Mouse (Mus musculus) forebrain, embryonic 10.5 days (tissue): ENCODE data around the gene Arsb. TPM values are rescaled to one million over a fixed set of nuclear protein-coding genes. Genes with fewer than 3 reads are reported as not detected.

ENCODE experiments used
- DNase-seq: peaks from one replicate; pipeline ENCODE4 v3.0.0-alpha.2; 2017; ENCODE audit warnings: low spot score; ENCODE audit errors: extremely low spot score
- H3K27ac ChIP-seq: fragments of 300-500 bp; sonication (generic); 2 replicates; pipeline ENCODE4 v1.5.1; 2016; ENCODE audit warnings: mild to moderate bottlenecking
- H3K27me3 ChIP-seq: fragments of 300-500 bp; sonication (generic); 2 replicates; pipeline ENCODE4 v1.6.1; 2016; ENCODE audit warnings: mild to moderate bottlenecking; ENCODE audit not compliant: poor library complexity, severe bottlenecking
- H3K36me3 ChIP-seq: fragments of 300-500 bp; sonication (generic); replicated peaks from 2 replicates; pipeline ENCODE4 v1.6.1; 2016; ENCODE audit warnings: mild to moderate bottlenecking, moderate library complexity
- H3K4me1 ChIP-seq: fragments of 300-500 bp; sonication (generic); 2 replicates; pipeline ENCODE4 v1.6.1; 2016
- H3K4me3 ChIP-seq: fragments of 300-500 bp; sonication (generic); 2 replicates; pipeline ENCODE4 v1.5.1; 2016; ENCODE audit warnings: mild to moderate bottlenecking, moderate library complexity
- H3K9me3 ChIP-seq: fragments of 300-500 bp; sonication (generic); 2 replicates; pipeline ENCODE4 v1.6.1; 2016; ENCODE audit warnings: mild to moderate bottlenecking, moderate library complexity
- WGBS: fragments of 180-500 bp; shearing (Covaris S2); methylation state at CpG from one replicate; pipeline ENCODE4 v1.1.7; 2016; 5-methylcytosine and 5-hydroxymethylcytosine counted together
- polyA plus RNA-seq: library from polyadenylated mRNA; unstranded; fragments of >200 nt; fragmentation: Nextera tagmentation; extraction: Ambion mirVana; gene quantifications from 2 replicates; pipeline ENCODE4 v1.2.1, GENCODE M21; 2016

Gene Arsb
- polyA plus RNA-seq, 1 experiment from 2014 or later = 4.1 TPM

GRCm38 (mm10) chr13:93882132-93882531 lies 110.7 kb downstream of the Arsb start:
- H3K4me1 ChIP-seq = peaks cover 23% of the 10 kb centered on the region
- H3K9me3 ChIP-seq = no peaks in the 10 kb centered on the region
- H3K36me3 ChIP-seq = no peaks in the 10 kb centered on the region
- 87% methylated on average over 3 of the region's 3 CpGs for WGBS
- DNase-seq = no peak
- no peaks in the 10 kb centered on the region; the same call in 1 of the 2 replicates for H3K27me3 ChIP-seq
- no peak overlapping the region for H3K4me3 ChIP-seq
- H3K27ac ChIP-seq = no peak overlapping the region

- no peak for DNase-seq
- whole genome bisulfite sequencing = 93% methylated on average over 5 of the region's 5 CpGs
- no peak overlapping the region for H3K4me3 ChIP-seq
- H3K27me3 ChIP-seq = no peaks in the 10 kb centered on the region; the same call in 1 of the 2 replicates
- peaks cover 23% of the 10 kb centered on the region for H3K4me1 ChIP-seq
- no peak overlapping the region for H3K27ac ChIP-seq
- H3K36me3 ChIP-seq = no peaks in the 10 kb centered on the region
- H3K9me3 ChIP-seq = no peaks in the 10 kb centered on the region
Measured at GRCm38 (mm10) chr13:93886999-93887398, 115.6 kb downstream of the Arsb start.

- 98% methylated on average over 2 of the region's 2 CpGs for WGBS
Measured at GRCm38 (mm10) chr13:93888196-93888595, 116.8 kb downstream of the Arsb start.

GRCm38 (mm10) chr13:93888916-93889315 lies 117.5 kb downstream of the Arsb start:
- H3K9me3 ChIP-seq = no peaks in the 10 kb centered on the region
- no peak overlapping the region for H3K27ac ChIP-seq
- H3K27me3 ChIP-seq = no peaks in the 10 kb centered on the region; the same call in 1 of the 2 replicates
- WGBS = 88% methylated on average over 3 of the region's 3 CpGs
- DNase-seq = no peak
- H3K4me3 ChIP-seq = no peak overlapping the region
- peaks cover 8% of the 10 kb centered on the region for H3K4me1 ChIP-seq
- no peaks in the 10 kb centered on the region for H3K36me3 ChIP-seq

More at GRCm38 (mm10) chr13:93888196-93888595, 116.8 kb downstream of the Arsb start:
- no peak for DNase-seq
- H3K36me3 ChIP-seq = no peaks in the 10 kb centered on the region
- no peak overlapping the region for H3K4me3 ChIP-seq
- H3K27me3 ChIP-seq = no peaks in the 10 kb centered on the region; the same call in 1 of the 2 replicates
- peaks cover 15% of the 10 kb centered on the region for H3K4me1 ChIP-seq
- no peaks in the 10 kb centered on the region for H3K9me3 ChIP-seq
- no peak overlapping the region for H3K27ac ChIP-seq

GRCm38 (mm10) chr13:93889991-93890390 lies 118.6 kb downstream of the Arsb start:
- Histone ChIP-seq H3K27me3 (no peaks in the 10 kb centered on the region; the same call in 1 of the 2 replicates), H3K4me3 (no peak overlapping the region), H3K9me3 (no peaks in the 10 kb centered on the region), H3K4me1 (no peaks in the 10 kb centered on the region), H3K27ac (no peak overlapping the region), H3K36me3 (no peaks in the 10 kb centered on the region)
- DNase-seq = no peak
- 90% methylated on average over 3 of the region's 3 CpGs for WGBS

GRCm38 (mm10) chr13:93891276-93891675 lies 119.8 kb downstream of the Arsb start:
- DNase-seq = no peak
- 90% methylated on average over 6 of the region's 6 CpGs for WGBS
- Histone ChIP-seq H3K4me1 (no peaks in the 10 kb centered on the region), H3K27ac (no peak overlapping the region), H3K36me3 (no peaks in the 10 kb centered on the region), H3K27me3 (no peaks in the 10 kb centered on the region), H3K4me3 (no peak overlapping the region), H3K9me3 (no peaks in the 10 kb centered on the region)

- H3K36me3 ChIP-seq = no peaks in the 10 kb centered on the region
- no peak overlapping the region for H3K4me3 ChIP-seq
- no peaks in the 10 kb centered on the region for H3K27me3 ChIP-seq
- H3K9me3 ChIP-seq = no peaks in the 10 kb centered on the region
- H3K27ac ChIP-seq = no peak overlapping the region
- WGBS = 94% methylated on average over 7 of the region's 7 CpGs
- DNase-seq = no peak
- H3K4me1 ChIP-seq = no peaks in the 10 kb centered on the region; the same call in 1 of the 2 replicates
Measured at GRCm38 (mm10) chr13:93892101-93892500, 120.7 kb downstream of the Arsb start.

- no peaks in the 10 kb centered on the region for H3K27me3 ChIP-seq
- H3K4me1 ChIP-seq = peaks cover 15% of the 10 kb centered on the region
- no peak for DNase-seq
- H3K4me3 ChIP-seq = no peak overlapping the region
- no peaks in the 10 kb centered on the region for H3K9me3 ChIP-seq
- 86% methylated on average over 2 of the region's 2 CpGs for WGBS
- H3K36me3 ChIP-seq = no peaks in the 10 kb centered on the region
- H3K27ac ChIP-seq = no peak overlapping the region
Measured at GRCm38 (mm10) chr13:93894105-93894504, 122.7 kb downstream of the Arsb start.

GRCm38 (mm10) chr13:93895430-93895829 lies 124.0 kb downstream of the Arsb start:
- no peaks in the 10 kb centered on the region for H3K27me3 ChIP-seq
- H3K4me1 ChIP-seq = peaks cover 18% of the 10 kb centered on the region
- DNase-seq = no peak
- H3K36me3 ChIP-seq = no peaks in the 10 kb centered on the region
- H3K27ac ChIP-seq = no peak overlapping the region
- no peaks in the 10 kb centered on the region for H3K9me3 ChIP-seq
- WGBS = 86% methylated on average over 2 of the region's 2 CpGs
- H3K4me3 ChIP-seq = no peak overlapping the region

- no peak overlapping the region for H3K4me3 ChIP-seq
- peak overlapping the region; percentile 58 for H3K27ac ChIP-seq
- H3K9me3 ChIP-seq = no peaks in the 10 kb centered on the region
- peaks cover 18% of the 10 kb centered on the region for H3K4me1 ChIP-seq
- H3K27me3 ChIP-seq = no peaks in the 10 kb centered on the region
- WGBS = 71% methylated on average over 13 of the region's 13 CpGs
- no peak for DNase-seq
- H3K36me3 ChIP-seq = no peaks in the 10 kb centered on the region
Measured at GRCm38 (mm10) chr13:93897943-93898826, 126.8 kb downstream of the Arsb start.

- Histone ChIP-seq H3K9me3 (no peaks in the 10 kb centered on the region), H3K27me3 (no peaks in the 10 kb centered on the region), H3K4me1 (peaks cover 18% of the 10 kb centered on the region), H3K27ac (no peak overlapping the region), H3K4me3 (no peak overlapping the region), H3K36me3 (no peaks in the 10 kb centered on the region)
- WGBS = 81% methylated on average over 3 of the region's 3 CpGs
- no peak for DNase-seq
Measured at GRCm38 (mm10) chr13:93899378-93900256, 128.2 kb downstream of the Arsb start.

- Histone ChIP-seq H3K36me3 (no peaks in the 10 kb centered on the region), H3K4me3 (no peak overlapping the region), H3K9me3 (no peaks in the 10 kb centered on the region), H3K27me3 (no peaks in the 10 kb centered on the region), H3K27ac (no peak overlapping the region), H3K4me1 (peaks cover 18% of the 10 kb centered on the region)
- 88% methylated on average over 13 of the region's 13 CpGs for WGBS
- DNase-seq = no peak
Measured at GRCm38 (mm10) chr13:93900934-93901626, 129.7 kb downstream of the Arsb start.
